8 mouse cellular contexts compared by ENCODE assay signal in genomic region chr13:43865036-43865435, GRCm38 (mm10).
A peak's percentile ranks its signal among the peaks of the same experiment; 100 is the strongest.
DNase-seq lines count a peak whose midpoint lies in the region; ATAC-seq and TF ChIP-seq lines count a peak whose summit lies in the region.

No protein-coding gene starts in this region.

- DNase-seq in ovary, adult 18-20 months (ENCODE audit: low spot score), result peak; percentile 26
- DNase-seq in ovary, postnatal 14 days (ENCODE audit: low spot score), result no peak
- peak; percentile 52 to 54 for DNase-seq in heart, adult 9 months (ENCODE audit: low spot score in 2 of 2)
- peak; percentile 31 for DNase-seq in lung, postnatal 36 days
- DNase-seq in layer of hippocampus, adult 9-11 months, result no peak

- H3K4me2 ChIP-seq in kidney, embryonic 14.5 days (replicated peaks; ENCODE audit: low read depth, low read length), result peak overlapping the region; percentile 47

- ATAC-seq in kidney, embryonic 14.5 days (ENCODE audit: low FRiP score, low TSS enrichment), result peak; percentile 6

- no peaks in the 10 kb centered on the region for H3K36me3 ChIP-seq in kidney, embryonic 14.5 days (ENCODE audit: control insufficient read depth, insufficient read depth, low read length)
- H3K36me3 ChIP-seq in testis, adult 2 months (ENCODE audit: control insufficient read depth, insufficient read depth, low read length), result no peaks in the 10 kb centered on the region

- no peaks in the 10 kb centered on the region for H3K9me3 ChIP-seq in kidney, embryonic 14.5 days (ENCODE audit: control insufficient read depth, low read length)

- H3K27me3 ChIP-seq in kidney, embryonic 14.5 days (ENCODE audit: control insufficient read depth, insufficient read depth, low read length), result no peaks in the 10 kb centered on the region
- H3K27me3 ChIP-seq in testis, adult 2 months (ENCODE audit: control insufficient read depth, insufficient read depth, low read length), result no peaks in the 10 kb centered on the region

- peak overlapping the region; percentile 53 for H3K9ac ChIP-seq in kidney, embryonic 14.5 days (ENCODE audit: low read depth, low read length)

- H3K4me3 ChIP-seq in cortical plate, adult 2 months (ENCODE audit: insufficient read depth, low read length), result peak overlapping the region; percentile 1; the same call in 1 of the 2 replicates
- peak overlapping the region; percentile 18 for H3K4me3 ChIP-seq in kidney, embryonic 14.5 days (ENCODE audit: low read length)
- H3K4me3 ChIP-seq in testis, adult 2 months (ENCODE audit: control insufficient read depth, low read depth, low read length), result peak overlapping the region; percentile 34

- no peaks in the 10 kb centered on the region for H3K4me1 ChIP-seq in cortical plate, adult 2 months (ENCODE audit: control insufficient read depth, insufficient read depth, low read length)
- H3K4me1 ChIP-seq in kidney, embryonic 14.5 days (ENCODE audit: control insufficient read depth, insufficient read depth, low read length), result peaks cover 21% of the 10 kb centered on the region
- peaks cover 8% of the 10 kb centered on the region for H3K4me1 ChIP-seq in testis, adult 2 months (ENCODE audit: control insufficient read depth, insufficient read depth, low read length)

- TF ChIP-seq CTCF in cortical plate, adult 2 months (IDR thresholded peaks at IDR 0.05; ENCODE audit: extremely low read depth, insufficient read depth, low read length), result no peak
- no peak for TF ChIP-seq CTCF in testis, adult 2 months (IDR thresholded peaks at IDR 0.05; ENCODE audit: control insufficient read depth, insufficient read depth, insufficient replicate concordance, low read depth, low read length)

- no peak for TF ChIP-seq POLR2A in cortical plate, adult 2 months (IDR thresholded peaks at IDR 0.05; ENCODE audit: extremely low read depth, insufficient read depth, low read length)
- no peak for TF ChIP-seq POLR2A in testis, adult 2 months (IDR thresholded peaks at IDR 0.05; ENCODE audit: control insufficient read depth, low read depth, low read length)

- WGBS in kidney, embryonic 14.5 days, result 2% methylated on average over 20 of the region's 20 CpGs

- H3K27ac ChIP-seq in cortical plate, adult 2 months (ENCODE audit: insufficient read depth, low read length), result no peak overlapping the region
- H3K27ac ChIP-seq in kidney, embryonic 14.5 days (ENCODE audit: low read depth, low read length), result peak overlapping the region; percentile 71; the same call in 1 of the 2 replicates
- no peak overlapping the region for H3K27ac ChIP-seq in testis, adult 2 months (ENCODE audit: control insufficient read depth, insufficient read depth, low read depth, low read length)

Comparison
In these comparisons a context has a peak if more than half of its experiments do, and no peak if none do; other contexts are left out.
1. DNase-seq: peak in ovary, adult 18-20 months (single experiment), heart, adult 9 months (2 of 2) and lung, postnatal 36 days (single experiment); none in ovary, postnatal 14 days (single experiment) and layer of hippocampus, adult 9-11 months (single experiment).
2. Peak in every context shown above with its lines, with median percentiles within 50 percentile points of each other: H3K4me3 ChIP-seq.